Mouse (Mus musculus) cerebellum, postnatal 36 days (tissue): ENCODE measurements around the gene Lair1.

Experiments
- DNase-seq, 2 experiments: peaks; one replicate each; pipeline ENCODE4 v3.0.0; 2021 to 2022; ENCODE audit warnings: mixed read lengths in 2 of 2

The Lair1 gene

DNA sequence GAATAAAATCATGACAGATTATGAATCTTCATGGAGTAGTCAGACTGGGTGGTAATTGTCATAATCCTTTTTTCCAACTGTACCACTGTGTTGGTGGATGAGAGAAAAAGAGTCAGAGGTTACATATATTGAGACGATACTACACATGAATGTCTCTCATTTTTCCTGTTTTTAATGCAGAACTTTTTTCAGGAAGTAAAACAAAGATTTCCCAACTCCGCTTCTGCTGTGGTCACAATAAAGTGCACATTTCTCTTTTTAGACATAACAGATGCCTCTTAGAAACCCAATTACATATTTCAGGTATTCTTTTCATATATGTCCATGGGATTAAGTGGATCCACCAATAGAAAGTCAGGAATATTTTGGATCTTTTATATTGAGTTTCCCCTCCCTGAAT lies 101.0 kb downstream of the Lair1 start:
- DNase-seq, result no peak

DNA sequence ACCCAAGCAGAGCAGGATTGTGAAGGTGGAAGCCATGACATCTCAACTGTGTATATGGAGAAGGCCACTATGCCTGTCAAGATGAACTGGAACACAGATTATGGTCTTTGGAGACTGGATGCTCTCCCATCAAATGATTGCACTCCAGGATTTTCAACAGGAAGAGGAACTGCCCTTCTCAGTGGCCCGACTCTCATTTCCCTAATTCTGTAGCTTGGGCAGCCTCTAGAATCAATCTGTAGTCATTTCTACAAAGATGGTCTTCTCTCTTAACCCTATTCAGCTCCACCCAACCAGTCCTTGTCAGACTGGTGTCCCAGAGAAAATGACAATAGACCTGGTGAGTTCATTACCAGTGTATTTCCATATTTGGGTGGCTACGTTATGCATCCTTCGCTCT lies 105.6 kb downstream of the Lair1 start:
- DNase-seq, result no peak
